Mouse (Mus musculus) retina, embryonic 14.5 days (tissue): Measurements from ENCODE around the gene Gtpbp2.
A peak's percentile ranks its signal among the peaks of the same experiment; 100 is the strongest.

ENCODE experiments used
- DNase-seq: peaks from one replicate; pipeline ENCODE4 v3.0.0-alpha.2; 2015; ENCODE audit warnings: low spot score

Gene Gtpbp2

GRCm38 (mm10) chr17:46154336-46154735 lies 6.5 kb upstream of the Gtpbp2 start:
- DNase-seq: no peak

- DNase-seq: no peak
Observed at GRCm38 (mm10) chr17:46156680-46157079, 4.2 kb upstream of the Gtpbp2 start.

GRCm38 (mm10) chr17:46157131-46157530 lies 3.7 kb upstream of the Gtpbp2 start:
- DNase-seq: no peak

- DNase-seq: no peak
Observed at GRCm38 (mm10) chr17:46159236-46159635, 1.6 kb upstream of the Gtpbp2 start.

- DNase-seq: peak; percentile 88
Observed at GRCm38 (mm10) chr17:46160090-46160662, 656 bp upstream of the Gtpbp2 start.

GRCm38 (mm10) chr17:46161179-46161578 lies 347 bp downstream of the Gtpbp2 start:
- DNase-seq: peak; percentile 59

GRCm38 (mm10) chr17:46161710-46162109 lies 878 bp downstream of the Gtpbp2 start:
- DNase-seq: no peak

- no peak for DNase-seq
Observed at GRCm38 (mm10) chr17:46162551-46162950, 1.7 kb downstream of the Gtpbp2 start.

GRCm38 (mm10) chr17:46162951-46163421 lies 2.2 kb downstream of the Gtpbp2 start:
- no peak for DNase-seq

GRCm38 (mm10) chr17:46164301-46164700 lies 3.5 kb downstream of the Gtpbp2 start:
- DNase-seq: no peak

GRCm38 (mm10) chr17:46164791-46165190 lies 4.0 kb downstream of the Gtpbp2 start:
- no peak for DNase-seq

- no peak for DNase-seq
Observed at GRCm38 (mm10) chr17:46165460-46165859, 4.6 kb downstream of the Gtpbp2 start.

- no peak for DNase-seq
Observed at GRCm38 (mm10) chr17:46166270-46166669, 5.4 kb downstream of the Gtpbp2 start.

GRCm38 (mm10) chr17:46167014-46167413 lies 6.2 kb downstream of the Gtpbp2 start:
- peak; percentile 24 for DNase-seq

- DNase-seq: no peak
Observed at GRCm38 (mm10) chr17:46168318-46168717, 7.5 kb downstream of the Gtpbp2 start.

GRCm38 (mm10) chr17:46168768-46169167 lies 7.9 kb downstream of the Gtpbp2 start:
- DNase-seq: no peak

GRCm38 (mm10) chr17:46170538-46170937 lies 9.7 kb downstream of the Gtpbp2 start:
- DNase-seq: peak; percentile 72

GRCm38 (mm10) chr17:46182273-46182672 lies 21.4 kb downstream of the Gtpbp2 start:
- no peak for DNase-seq

GRCm38 (mm10) chr17:46188829-46189228 lies 28.0 kb downstream of the Gtpbp2 start:
- no peak for DNase-seq

- DNase-seq: no peak
Observed at GRCm38 (mm10) chr17:46201151-46201550, 40.3 kb downstream of the Gtpbp2 start.

GRCm38 (mm10) chr17:46202421-46203071 lies 41.7 kb downstream of the Gtpbp2 start, which contains the start of the genes Polh and Xpo5:
Polh (minus strand) TSS chr17:46202645.
Xpo5 (plus strand) TSS chr17:46202782.
- peak; percentile 98 for DNase-seq

GRCm38 (mm10) chr17:46203078-46203477 lies 42.2 kb downstream of the Gtpbp2 start:
- DNase-seq: no peak

- no peak for DNase-seq
Observed at GRCm38 (mm10) chr17:46206676-46207075, 45.8 kb downstream of the Gtpbp2 start.

- no peak for DNase-seq
Observed at GRCm38 (mm10) chr17:46210550-46210949, 49.7 kb downstream of the Gtpbp2 start.
